Mouse (Mus musculus): ENCODE data around the gene Syt1.

Syt1 gene

DNA sequence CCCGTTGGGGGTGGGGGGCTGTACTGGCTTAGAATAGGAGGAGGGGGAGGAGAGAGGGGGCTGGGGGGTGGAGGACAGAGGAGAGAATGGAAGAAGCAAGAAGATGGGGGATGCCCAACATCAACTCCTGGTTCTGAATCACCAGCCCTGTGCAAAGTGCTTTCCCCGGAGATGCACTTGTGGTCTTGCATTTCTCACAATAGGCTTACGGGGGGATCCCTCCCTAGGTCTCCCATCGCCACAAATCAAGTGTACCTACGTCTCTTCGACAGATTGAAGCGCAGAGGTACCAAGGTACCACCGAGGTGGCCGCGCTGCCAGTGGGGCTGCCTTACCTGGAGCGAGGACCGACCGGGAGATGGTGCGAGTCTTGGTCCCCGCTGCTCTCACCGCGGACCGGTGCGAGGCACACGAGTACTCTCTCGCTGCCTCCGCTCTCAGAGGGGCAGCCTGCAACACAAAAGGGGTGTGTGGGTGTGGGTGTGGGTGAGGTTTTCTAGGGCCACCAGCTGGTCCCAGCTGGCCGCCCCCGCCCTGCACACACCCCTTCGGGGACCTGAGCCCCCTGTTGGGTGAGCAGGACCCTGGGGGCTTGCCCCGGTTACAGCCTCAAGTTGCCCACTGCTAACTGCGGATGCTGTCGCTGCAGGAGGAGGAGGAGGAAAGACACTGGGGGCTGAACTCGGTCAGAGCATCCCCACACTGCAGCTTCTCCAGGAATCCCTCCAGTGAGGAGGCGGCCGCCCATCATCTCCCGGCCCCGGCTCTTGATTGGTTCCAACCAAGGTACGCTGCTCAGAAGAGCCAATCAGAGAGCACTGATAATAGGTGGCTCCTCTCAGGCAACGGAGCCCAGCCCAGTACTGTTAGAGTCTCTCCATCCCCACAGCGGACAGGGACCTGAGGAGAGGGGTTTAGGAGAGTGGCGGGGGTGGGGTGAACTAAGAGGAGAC lies at the start of gene Syt1:
Gene Syt1 (minus strand): TSS at position 742 of the 953 bp plus-strand sequence.
- peak; percentile 99 for DNase-seq (ENCODE audit: low read depth, low spot score)

GRCm38 (mm10) chr10:109056500-109056899 lies 45.7 kb upstream of the Syt1 start:
- DNase-seq (ENCODE audit: low read depth, low spot score), result peak; percentile 84

GRCm38 (mm10) chr10:109047537-109047936 lies 36.8 kb upstream of the Syt1 start:
- peak; percentile 58 for DNase-seq (ENCODE audit: low read depth, low spot score)

DNA sequence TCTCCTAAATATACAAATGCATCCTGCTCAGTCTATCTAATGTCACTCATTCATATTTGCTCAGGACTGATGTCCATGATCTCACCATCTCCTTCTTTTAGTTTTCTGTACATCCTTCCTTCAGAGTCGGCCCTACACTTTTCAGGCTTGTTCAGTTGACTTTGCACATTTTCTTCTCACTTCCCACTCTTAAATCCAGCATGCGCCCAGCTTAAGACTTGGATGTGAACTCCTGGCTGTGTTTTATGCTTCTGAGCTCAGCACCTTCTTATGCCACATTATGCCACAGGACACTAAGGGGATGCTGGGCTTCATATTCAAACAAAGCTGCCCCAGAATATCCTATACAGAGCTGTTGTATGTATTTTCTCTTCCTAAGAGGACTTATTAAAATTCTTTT lies 36.2 kb upstream of the Syt1 start:
- peak; percentile 72 for DNase-seq (ENCODE audit: low read depth, low spot score)

GRCm38 (mm10) chr10:109011226-109012165 lies 714 bp upstream of the Syt1 start:
- DNase-seq (ENCODE audit: low read depth, low spot score), result peak; percentile 92

GRCm38 (mm10) chr10:109009831-109010230 lies 951 bp downstream of the Syt1 start:
- DNase-seq (ENCODE audit: low read depth, low spot score), result peak; percentile 73

DNA sequence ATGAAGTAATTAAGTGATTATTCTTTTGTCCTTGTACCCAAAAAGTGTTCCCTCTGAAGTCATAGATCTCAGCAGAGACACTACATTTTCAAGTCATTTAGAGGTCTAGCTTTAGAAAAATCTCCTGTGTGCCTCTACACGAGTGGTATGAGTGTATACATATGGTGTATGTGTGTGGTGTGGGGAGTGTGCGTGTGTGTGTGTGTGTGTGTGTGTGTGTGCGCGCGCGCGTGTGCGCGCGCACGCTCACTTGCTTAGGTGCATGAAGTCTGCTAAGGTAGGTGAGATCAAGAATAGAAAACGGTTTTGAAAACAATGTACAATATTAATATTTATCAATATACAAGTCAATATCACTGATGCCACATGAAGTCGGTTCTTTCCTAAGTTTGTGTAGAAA lies 2.3 kb downstream of the Syt1 start:
- DNase-seq (ENCODE audit: low read depth, low spot score), result peak; percentile 68

DNA sequence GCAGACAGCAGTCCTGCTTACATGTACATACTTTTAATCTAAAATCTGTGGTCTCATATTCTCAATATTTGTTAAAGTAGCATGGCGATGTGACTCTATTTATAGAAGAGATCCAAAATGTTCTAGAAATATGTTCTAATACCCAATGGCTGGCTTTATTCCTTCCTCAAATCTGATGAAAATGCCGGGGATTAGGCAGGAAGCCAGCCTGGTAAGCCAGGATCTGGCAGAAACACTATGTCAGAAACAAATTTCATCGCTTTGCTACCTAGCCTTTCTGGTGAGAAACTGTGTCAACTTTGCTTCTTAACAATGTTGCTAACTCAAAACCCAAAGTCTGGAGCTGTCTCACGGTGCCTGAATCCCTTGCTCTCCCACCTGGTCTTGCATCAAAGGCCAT lies 7.3 kb downstream of the Syt1 start:
- DNase-seq (ENCODE audit: low read depth, low spot score), result peak; percentile 85

DNA sequence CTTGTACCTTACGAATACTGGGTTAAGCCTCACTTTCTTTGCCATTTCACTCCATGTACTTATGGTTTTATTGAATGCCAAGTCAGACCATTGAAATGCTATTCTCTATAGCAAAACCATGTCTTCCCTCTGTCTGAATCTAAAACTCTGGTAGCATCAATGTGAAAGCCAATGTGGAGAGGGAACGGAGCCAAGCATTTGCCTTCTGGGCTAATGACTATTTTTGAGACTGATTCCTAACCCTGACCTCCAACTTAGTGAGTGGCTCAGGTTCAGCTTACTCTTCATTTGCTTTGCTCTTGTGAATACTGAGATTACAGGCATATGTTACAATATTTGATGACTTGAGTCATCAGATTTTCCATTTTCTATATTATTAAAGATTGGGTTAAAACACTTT lies 23.5 kb downstream of the Syt1 start:
- DNase-seq (ENCODE audit: low read depth, low spot score), result peak; percentile 56

DNA sequence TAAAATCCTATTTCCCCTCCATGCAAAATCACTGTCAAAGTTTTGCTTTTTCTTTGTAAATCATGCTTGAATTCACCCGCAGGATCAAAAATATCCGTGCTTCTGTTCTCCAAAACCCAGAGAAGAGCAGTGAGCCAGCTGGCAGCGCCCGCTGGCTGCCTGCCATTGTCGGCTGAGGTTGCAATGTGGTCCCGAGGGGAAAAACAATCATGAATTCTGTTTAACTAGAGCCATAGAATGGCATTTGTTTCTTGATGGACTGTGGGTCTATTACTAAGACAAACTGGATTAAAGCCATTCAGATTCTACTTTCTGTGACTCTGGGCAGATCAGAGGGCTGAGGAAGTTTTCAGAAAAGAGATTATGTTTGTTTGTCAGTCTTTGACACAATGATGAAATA lies 31.1 kb downstream of the Syt1 start:
- peak; percentile 93 for DNase-seq (ENCODE audit: low read depth, low spot score)

DNA sequence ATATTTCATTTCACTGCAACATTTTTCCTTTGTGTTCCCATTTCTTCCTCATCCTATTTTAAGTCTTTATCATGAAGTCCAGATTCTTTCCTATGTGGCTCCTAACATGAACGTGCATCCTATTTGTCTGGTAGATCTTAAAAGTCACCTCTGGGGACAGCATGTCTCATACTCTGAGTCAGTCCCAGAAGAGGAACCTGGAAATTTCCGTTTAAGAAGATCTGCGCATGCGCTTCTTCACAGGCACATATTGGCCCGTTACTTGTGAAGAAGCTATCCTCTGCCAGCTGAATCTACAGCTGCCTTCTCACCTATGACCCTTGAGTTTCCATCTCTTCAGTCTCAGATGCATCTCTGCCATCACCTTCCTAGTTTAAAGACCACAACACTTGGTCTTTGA lies 55.8 kb downstream of the Syt1 start:
- DNase-seq (ENCODE audit: low read depth, low spot score), result peak; percentile 55

DNA sequence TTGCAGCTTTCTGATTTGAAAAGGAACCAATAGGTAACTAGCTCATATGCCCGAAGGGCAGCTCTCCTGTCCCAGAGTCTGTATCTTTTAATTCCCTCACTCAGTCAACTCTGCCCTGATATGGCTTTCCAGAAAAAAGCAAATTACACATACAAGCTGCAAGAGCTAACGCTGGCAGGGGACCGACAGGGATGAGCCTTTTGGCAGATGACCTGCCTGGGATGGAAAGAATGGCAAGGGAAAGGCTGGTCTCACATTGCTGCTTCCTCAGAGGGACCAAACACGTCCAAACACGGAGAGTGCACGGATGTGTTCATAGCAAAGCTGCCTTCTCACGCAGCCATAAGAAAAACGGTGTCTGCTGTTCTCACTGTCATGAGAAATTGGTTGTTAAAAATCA lies 58.6 kb downstream of the Syt1 start:
- DNase-seq (ENCODE audit: low read depth, low spot score), result peak; percentile 86

DNA sequence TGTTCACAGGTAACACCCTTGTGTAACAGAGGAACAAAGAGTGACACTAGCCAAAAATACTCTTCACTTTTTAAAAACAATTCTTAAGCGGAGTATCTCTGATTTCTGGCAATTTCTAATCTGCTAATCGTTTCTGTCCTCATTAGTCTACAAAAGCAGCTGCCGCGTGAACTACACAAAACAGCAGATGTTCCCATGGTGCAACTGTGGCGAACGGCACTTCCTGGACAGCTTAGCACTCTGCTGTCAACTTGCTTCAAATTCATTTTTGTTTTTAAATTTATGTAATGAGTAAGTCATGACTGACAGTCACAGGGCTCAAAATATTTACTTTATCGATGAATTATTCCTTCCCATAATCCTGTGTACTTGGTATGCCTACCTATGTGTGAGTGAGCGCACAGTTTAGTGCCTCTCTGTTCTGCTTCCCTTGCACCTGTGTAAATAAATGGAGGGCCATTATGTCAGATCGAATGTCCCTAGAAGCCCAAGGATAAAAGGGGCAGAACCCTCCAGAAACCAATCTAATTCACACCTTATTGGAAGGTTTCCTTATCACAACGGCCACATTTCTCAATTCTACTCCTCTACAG lies 73.8 kb downstream of the Syt1 start:
- DNase-seq (ENCODE audit: low read depth, low spot score), result peak; percentile 62

GRCm38 (mm10) chr10:108930299-108930698 lies 80.5 kb downstream of the Syt1 start:
- peak; percentile 86 for DNase-seq (ENCODE audit: low read depth, low spot score)

- peak; percentile 82 for DNase-seq (ENCODE audit: low read depth, low spot score)
Measured at GRCm38 (mm10) chr10:108929676-108930075, 81.1 kb downstream of the Syt1 start.

DNA sequence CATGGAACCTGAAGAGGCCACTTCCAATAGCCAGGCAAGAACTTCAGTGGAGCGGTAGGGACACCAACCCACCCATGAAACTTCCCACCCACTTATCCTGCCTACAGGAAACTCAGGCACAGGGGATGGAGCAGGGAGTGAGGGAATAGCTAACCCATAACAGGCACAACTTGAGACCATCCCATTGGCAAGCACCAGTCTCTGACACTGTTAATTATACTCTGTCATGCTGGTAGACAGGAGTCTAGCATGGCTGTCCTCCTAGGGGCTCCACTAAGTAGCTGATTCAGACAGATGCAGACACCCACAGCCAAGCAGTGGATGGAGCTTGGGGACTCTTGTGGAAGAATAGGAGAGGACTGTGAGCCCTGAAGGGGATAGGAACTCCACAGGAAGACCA lies 105.5 kb downstream of the Syt1 start:
- no peak for DNase-seq (ENCODE audit: low read depth, low spot score)

DNA sequence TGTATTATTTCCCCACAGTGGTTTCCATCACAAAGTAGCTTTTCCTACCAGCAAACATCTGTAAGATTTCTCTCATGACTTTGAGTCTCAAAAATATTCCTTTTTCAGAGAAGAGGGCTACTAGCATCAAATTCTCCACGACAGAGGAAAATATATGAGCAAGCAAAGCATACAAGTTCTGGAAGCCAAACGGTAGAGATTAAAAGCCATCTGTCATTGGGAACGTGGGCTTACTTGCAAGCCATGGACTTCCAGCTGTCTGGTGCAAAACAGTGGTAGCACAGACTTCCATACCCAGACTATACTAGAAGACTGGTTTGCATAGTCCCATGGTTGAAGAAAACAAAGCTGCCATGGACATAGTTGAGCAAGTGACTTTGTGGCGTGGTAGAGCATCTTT lies 106.4 kb downstream of the Syt1 start:
- peak; percentile 87 for DNase-seq (ENCODE audit: low read depth, low spot score)

GRCm38 (mm10) chr10:108896529-108896928 lies 114.3 kb downstream of the Syt1 start:
- no peak for DNase-seq (ENCODE audit: low read depth, low spot score)

- no peak for DNase-seq (ENCODE audit: low read depth, low spot score)
Measured at GRCm38 (mm10) chr10:108893288-108893687, 117.5 kb downstream of the Syt1 start.

DNA sequence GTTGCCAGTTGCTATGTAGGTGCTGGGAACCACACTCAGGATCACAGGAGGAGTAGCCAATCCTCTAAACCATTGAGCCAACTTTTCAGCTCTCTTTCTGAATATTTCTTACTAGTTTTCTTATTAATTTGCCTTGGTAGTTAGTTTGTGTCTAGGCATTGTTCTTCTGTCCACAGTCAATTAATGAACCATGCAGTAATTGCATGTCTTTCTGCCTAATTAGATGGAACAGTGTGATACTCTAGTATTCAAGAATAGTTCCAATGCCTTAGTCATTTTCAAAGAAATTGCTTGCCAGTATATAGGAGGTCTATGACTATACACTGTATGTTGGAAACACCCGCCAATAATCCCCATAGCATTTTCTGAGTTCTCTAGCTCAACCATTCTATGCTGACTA lies 118.3 kb downstream of the Syt1 start:
- no peak for DNase-seq (ENCODE audit: low read depth, low spot score)

- no peak for DNase-seq (ENCODE audit: low read depth, low spot score)
Measured at GRCm38 (mm10) chr10:108889084-108889483, 121.7 kb downstream of the Syt1 start.

- no peak for DNase-seq (ENCODE audit: low read depth, low spot score)
Measured at GRCm38 (mm10) chr10:108886781-108887180, 124.0 kb downstream of the Syt1 start.

All from brain, adult 2 months (tissue).